Mouse (Mus musculus): Measurements from ENCODE around the gene Thpo. TPM values are rescaled to one million over a fixed set of nuclear protein-coding genes. Genes with fewer than 3 reads are reported as not detected.

Thpo gene
- total RNA-seq, 1 experiment from 2014 or later, result not detected

GRCm38 (mm10) chr16:20712190-20712589 lies 22.1 kb downstream of the Thpo start:
- no peak for ATAC-seq (replicated peaks in 1 of 2; ENCODE audit: insufficient read depth in 1 of 2, low FRiP score in 2 of 2, low TSS enrichment in 1 of 2, low read depth in 1 of 2, poor library complexity in 2 of 2, severe bottlenecking in 2 of 2)

- ATAC-seq (replicated peaks in 1 of 2; ENCODE audit: insufficient read depth in 1 of 2, low FRiP score in 2 of 2, low TSS enrichment in 1 of 2, low read depth in 1 of 2, poor library complexity in 2 of 2, severe bottlenecking in 2 of 2), result no peak
Measured at GRCm38 (mm10) chr16:20710810-20711209, 23.5 kb downstream of the Thpo start.

- ATAC-seq (replicated peaks in 1 of 2; ENCODE audit: insufficient read depth in 1 of 2, low FRiP score in 2 of 2, low TSS enrichment in 1 of 2, low read depth in 1 of 2, poor library complexity in 2 of 2, severe bottlenecking in 2 of 2), result no peak
Measured at GRCm38 (mm10) chr16:20710370-20710769, 23.9 kb downstream of the Thpo start.

GRCm38 (mm10) chr16:20708939-20709734 lies 25.2 kb downstream of the Thpo start:
- 0 out of 4 replicates have a peak, but pooled peaks of 1 of the 2 experiments have one; percentile 5 for ATAC-seq (replicated peaks in 1 of 2; ENCODE audit: insufficient read depth in 1 of 2, low FRiP score in 2 of 2, low TSS enrichment in 1 of 2, low read depth in 1 of 2, poor library complexity in 2 of 2, severe bottlenecking in 2 of 2)

GRCm38 (mm10) chr16:20708220-20708938 lies 25.9 kb downstream of the Thpo start:
- no peak for ATAC-seq (replicated peaks in 1 of 2; ENCODE audit: insufficient read depth in 1 of 2, low FRiP score in 2 of 2, low TSS enrichment in 1 of 2, low read depth in 1 of 2, poor library complexity in 2 of 2, severe bottlenecking in 2 of 2)

GRCm38 (mm10) chr16:20706407-20707055 lies 27.8 kb downstream of the Thpo start:
- no peak for ATAC-seq (replicated peaks in 1 of 2; ENCODE audit: insufficient read depth in 1 of 2, low FRiP score in 2 of 2, low TSS enrichment in 1 of 2, low read depth in 1 of 2, poor library complexity in 2 of 2, severe bottlenecking in 2 of 2)

GRCm38 (mm10) chr16:20705786-20706185 lies 28.5 kb downstream of the Thpo start:
- ATAC-seq (replicated peaks in 1 of 2; ENCODE audit: insufficient read depth in 1 of 2, low FRiP score in 2 of 2, low TSS enrichment in 1 of 2, low read depth in 1 of 2, poor library complexity in 2 of 2, severe bottlenecking in 2 of 2), result no peak

GRCm38 (mm10) chr16:20703699-20704400 lies 30.5 kb downstream of the Thpo start:
- no peak for ATAC-seq (replicated peaks in 1 of 2; ENCODE audit: insufficient read depth in 1 of 2, low FRiP score in 2 of 2, low TSS enrichment in 1 of 2, low read depth in 1 of 2, poor library complexity in 2 of 2, severe bottlenecking in 2 of 2)

GRCm38 (mm10) chr16:20703071-20703470 lies 31.2 kb downstream of the Thpo start:
- no peak for ATAC-seq (replicated peaks in 1 of 2; ENCODE audit: insufficient read depth in 1 of 2, low FRiP score in 2 of 2, low TSS enrichment in 1 of 2, low read depth in 1 of 2, poor library complexity in 2 of 2, severe bottlenecking in 2 of 2)

GRCm38 (mm10) chr16:20702522-20702893 lies 31.8 kb downstream of the Thpo start:
- ATAC-seq (replicated peaks in 1 of 2; ENCODE audit: insufficient read depth in 1 of 2, low FRiP score in 2 of 2, low TSS enrichment in 1 of 2, low read depth in 1 of 2, poor library complexity in 2 of 2, severe bottlenecking in 2 of 2), result peak; percentile 68 to 74

- ATAC-seq (replicated peaks in 1 of 2; ENCODE audit: insufficient read depth in 1 of 2, low FRiP score in 2 of 2, low TSS enrichment in 1 of 2, low read depth in 1 of 2, poor library complexity in 2 of 2, severe bottlenecking in 2 of 2), result peak; percentile 19 to 35; a peak in 1 of 4 replicates
Measured at GRCm38 (mm10) chr16:20701729-20702521, 32.4 kb downstream of the Thpo start.

GRCm38 (mm10) chr16:20701316-20701715 lies 33.0 kb downstream of the Thpo start:
- ATAC-seq (replicated peaks in 1 of 2; ENCODE audit: insufficient read depth in 1 of 2, low FRiP score in 2 of 2, low TSS enrichment in 1 of 2, low read depth in 1 of 2, poor library complexity in 2 of 2, severe bottlenecking in 2 of 2), result no peak

- no peak for ATAC-seq (replicated peaks in 1 of 2; ENCODE audit: insufficient read depth in 1 of 2, low FRiP score in 2 of 2, low TSS enrichment in 1 of 2, low read depth in 1 of 2, poor library complexity in 2 of 2, severe bottlenecking in 2 of 2)
Measured at GRCm38 (mm10) chr16:20700036-20700435, 34.3 kb downstream of the Thpo start.

- ATAC-seq (replicated peaks in 1 of 2; ENCODE audit: insufficient read depth in 1 of 2, low FRiP score in 2 of 2, low TSS enrichment in 1 of 2, low read depth in 1 of 2, poor library complexity in 2 of 2, severe bottlenecking in 2 of 2), result no peak
Measured at GRCm38 (mm10) chr16:20699266-20699665, 35.0 kb downstream of the Thpo start.

- ATAC-seq (replicated peaks in 1 of 2; ENCODE audit: insufficient read depth in 1 of 2, low FRiP score in 2 of 2, low TSS enrichment in 1 of 2, low read depth in 1 of 2, poor library complexity in 2 of 2, severe bottlenecking in 2 of 2), result peak; percentile 47 to 52
Measured at GRCm38 (mm10) chr16:20695622-20696323, 38.5 kb downstream of the Thpo start.

GRCm38 (mm10) chr16:20694781-20695180 lies 39.5 kb downstream of the Thpo start:
- peak in 1 of 2 experiments; percentile 31; a peak in 2 of 4 replicates for ATAC-seq (replicated peaks in 1 of 2; ENCODE audit: insufficient read depth in 1 of 2, low FRiP score in 2 of 2, low TSS enrichment in 1 of 2, low read depth in 1 of 2, poor library complexity in 2 of 2, severe bottlenecking in 2 of 2)
